Mouse (Mus musculus): ENCODE data around the gene Akr1b8. TPM values are rescaled to one million over a fixed set of nuclear protein-coding genes. Genes with fewer than 3 reads are reported as not detected.
"Not testable (repeated sequence)": the region's sequence is repeated elsewhere in the genome, so short reads cannot be mapped to it uniquely, and the experiment has no call there.

Gene Akr1b8
- polyA plus RNA-seq, 1 experiment from 2014 or later, result 4.8 TPM

- H3K9me3 ChIP-seq, result no peaks in the 10 kb centered on the region
- peak; percentile 73 for ATAC-seq
- H3K27ac ChIP-seq, result peak within 1 kb of the TSS; percentile 77
- H3K36me3 ChIP-seq, result no peaks in the 10 kb centered on the region
- H3K4me3 ChIP-seq (replicated peaks), result peak within 1 kb of the TSS; percentile 52
- peak within 1 kb of the TSS; percentile 82 for H3K4me2 ChIP-seq (replicated peaks)
- no peaks in the 10 kb centered on the region for H3K27me3 ChIP-seq (replicated peaks)
- peak within 1 kb of the TSS; percentile 43 for H3K9ac ChIP-seq
- 1% methylated on average over 17 of the region's 17 CpGs for WGBS
- peaks cover 7% of the 10 kb centered on the region for H3K4me1 ChIP-seq (replicated peaks)
Measured at GRCm38 (mm10) chr6:34384110-34384661, 30.3 kb downstream of the Akr1b8 start, which contains the start of gene Akr1b10. TSS of gene Akr1b10 (plus strand) at chr6:34384218.

- WGBS, result 3% methylated on average over 13 of the region's 13 CpGs
- ATAC-seq, result peak; percentile 88
Measured at GRCm38 (mm10) chr6:34384701-34385370, 30.9 kb downstream of the Akr1b8 start.

GRCm38 (mm10) chr6:34388420-34389156, 34.7 kb downstream of the Akr1b8 start:
- H3K36me3 ChIP-seq, result 0 out of 2 replicates have a peak, but pooled peaks cover 3% of the 10 kb centered on the region
- H3K9ac ChIP-seq, result no peak overlapping the region
- no peak overlapping the region for H3K27ac ChIP-seq
- no peak overlapping the region for H3K4me3 ChIP-seq (replicated peaks)
- H3K9me3 ChIP-seq, result no peaks in the 10 kb centered on the region
- ATAC-seq, result no peak
- no peak overlapping the region for H3K4me2 ChIP-seq (replicated peaks)
- no peaks in the 10 kb centered on the region for H3K27me3 ChIP-seq (replicated peaks)
- peaks cover 4% of the 10 kb centered on the region for H3K4me1 ChIP-seq (replicated peaks)
- WGBS, result 78% methylated on average over 4 of the region's 4 CpGs

More at GRCm38 (mm10) chr6:34384701-34385370, 30.9 kb downstream of the Akr1b8 start:
- Histone ChIP-seq H3K4me2 (replicated peaks) (peak overlapping the region; percentile 82), H3K27ac (peak overlapping the region; percentile 77), H3K27me3 (replicated peaks) (no peaks in the 10 kb centered on the region), H3K9ac (peak overlapping the region; percentile 43), H3K4me1 (replicated peaks) (peaks cover 7% of the 10 kb centered on the region), H3K36me3 (no peaks in the 10 kb centered on the region), H3K9me3 (no peaks in the 10 kb centered on the region), H3K4me3 (replicated peaks) (peak overlapping the region; percentile 52)

GRCm38 (mm10) chr6:34395897-34396296, 42.0 kb downstream of the Akr1b8 start:
- Histone ChIP-seq H3K4me3 (replicated peaks) (no peak overlapping the region), H3K4me2 (replicated peaks) (no peak overlapping the region), H3K4me1 (replicated peaks) (no peaks in the 10 kb centered on the region), H3K9me3 (no peaks in the 10 kb centered on the region), H3K9ac (no peak overlapping the region), H3K27ac (no peak overlapping the region), H3K36me3 (0 out of 2 replicates have a peak, but pooled peaks cover 3% of the 10 kb centered on the region), H3K27me3 (replicated peaks) (no peaks in the 10 kb centered on the region)
- 74% methylated on average over 5 of the region's 5 CpGs for WGBS
- no peak for ATAC-seq

- Histone ChIP-seq H3K4me3 (replicated peaks) (no peak overlapping the region), H3K27me3 (replicated peaks) (no peaks in the 10 kb centered on the region), H3K9me3 (no peaks in the 10 kb centered on the region), H3K27ac (no peak overlapping the region), H3K9ac (no peak overlapping the region), H3K4me1 (replicated peaks) (no peaks in the 10 kb centered on the region), H3K36me3 (no peaks in the 10 kb centered on the region), H3K4me2 (replicated peaks) (no peak overlapping the region)
- ATAC-seq, result no peak
- whole genome bisulfite sequencing, result 87% methylated on average over 6 of the region's 6 CpGs
Measured at GRCm38 (mm10) chr6:34398431-34398830, 44.5 kb downstream of the Akr1b8 start.

- H3K9me3 ChIP-seq, result no peaks in the 10 kb centered on the region
- H3K9ac ChIP-seq, result no peak overlapping the region
- no peak for ATAC-seq
- H3K4me1 ChIP-seq (replicated peaks), result no peaks in the 10 kb centered on the region
- H3K4me3 ChIP-seq (replicated peaks), result no peak overlapping the region
- H3K27me3 ChIP-seq (replicated peaks), result no peaks in the 10 kb centered on the region
- no peaks in the 10 kb centered on the region for H3K36me3 ChIP-seq
- H3K4me2 ChIP-seq (replicated peaks), result no peak overlapping the region
- no peak overlapping the region for H3K27ac ChIP-seq
- WGBS, result 84% methylated on average over 13 of the region's 13 CpGs
Measured at GRCm38 (mm10) chr6:34399606-34400220, 45.8 kb downstream of the Akr1b8 start.

- H3K36me3 ChIP-seq, result no peaks in the 10 kb centered on the region
- H3K4me2 ChIP-seq (replicated peaks), result no peak overlapping the region
- 82% methylated on average over 2 of the region's 2 CpGs for WGBS
- H3K9me3 ChIP-seq, result no peaks in the 10 kb centered on the region
- no peak overlapping the region for H3K9ac ChIP-seq
- no peak overlapping the region for H3K27ac ChIP-seq
- no peak for ATAC-seq
- H3K4me1 ChIP-seq (replicated peaks), result no peaks in the 10 kb centered on the region
- no peak overlapping the region for H3K4me3 ChIP-seq (replicated peaks)
- no peaks in the 10 kb centered on the region for H3K27me3 ChIP-seq (replicated peaks)
Measured at GRCm38 (mm10) chr6:34400696-34401095, 46.8 kb downstream of the Akr1b8 start.

GRCm38 (mm10) chr6:34406746-34407145, 52.8 kb downstream of the Akr1b8 start:
- no peak overlapping the region for H3K4me3 ChIP-seq (replicated peaks)
- 90% methylated on average over 4 of the region's 4 CpGs for WGBS
- ATAC-seq, result no peak
- H3K27me3 ChIP-seq (replicated peaks), result no peaks in the 10 kb centered on the region
- H3K4me1 ChIP-seq (replicated peaks), result no peaks in the 10 kb centered on the region
- H3K4me2 ChIP-seq (replicated peaks), result no peak overlapping the region
- H3K9me3 ChIP-seq, result no peaks in the 10 kb centered on the region
- H3K36me3 ChIP-seq, result no peaks in the 10 kb centered on the region
- H3K27ac ChIP-seq, result no peak overlapping the region
- H3K9ac ChIP-seq, result no peak overlapping the region

GRCm38 (mm10) chr6:34407403-34407802, 53.5 kb downstream of the Akr1b8 start:
- WGBS, result 73% methylated on average over 10 of the region's 10 CpGs
- Histone ChIP-seq H3K4me3 (replicated peaks) (no peak overlapping the region), H3K9me3 (no peaks in the 10 kb centered on the region), H3K4me1 (replicated peaks) (no peaks in the 10 kb centered on the region), H3K36me3 (no peaks in the 10 kb centered on the region), H3K27ac (no peak overlapping the region), H3K27me3 (replicated peaks) (no peaks in the 10 kb centered on the region), H3K4me2 (replicated peaks) (no peak overlapping the region), H3K9ac (no peak overlapping the region)
- no peak for ATAC-seq

- H3K36me3 ChIP-seq, result no peaks in the 10 kb centered on the region
- H3K4me3 ChIP-seq (replicated peaks), result no peak within 1 kb of the TSS
- no peak within 1 kb of the TSS for H3K4me2 ChIP-seq (replicated peaks)
- no peak for ATAC-seq
- no peak within 1 kb of the TSS for H3K27ac ChIP-seq
- WGBS, result 48% methylated on average over 6 of the region's 6 CpGs
- no peak within 1 kb of the TSS for H3K9ac ChIP-seq
- H3K9me3 ChIP-seq, result no peaks in the 10 kb centered on the region
- no peaks in the 10 kb centered on the region for H3K4me1 ChIP-seq (replicated peaks)
- no peaks in the 10 kb centered on the region for H3K27me3 ChIP-seq (replicated peaks)
Measured at GRCm38 (mm10) chr6:34412023-34412422, 58.1 kb downstream of the Akr1b8 start, which contains the start of gene Akr1b7. TSS of gene Akr1b7 (plus strand) at chr6:34412334.

- no peaks in the 10 kb centered on the region for H3K36me3 ChIP-seq
- no peaks in the 10 kb centered on the region for H3K4me1 ChIP-seq (replicated peaks)
- no peaks in the 10 kb centered on the region for H3K9me3 ChIP-seq
- ATAC-seq, result no peak
- H3K9ac ChIP-seq, result no peak overlapping the region
- no peak overlapping the region for H3K4me2 ChIP-seq (replicated peaks)
- 77% methylated on average over 1 of the region's 1 CpGs for WGBS
- H3K27ac ChIP-seq, result no peak overlapping the region
- no peak overlapping the region for H3K4me3 ChIP-seq (replicated peaks)
- H3K27me3 ChIP-seq (replicated peaks), result no peaks in the 10 kb centered on the region
Measured at GRCm38 (mm10) chr6:34412688-34413087, 58.8 kb downstream of the Akr1b8 start.

GRCm38 (mm10) chr6:34413386-34413785, 59.5 kb downstream of the Akr1b8 start:
- not testable (repeated sequence) for H3K9me3 ChIP-seq; H3K4me2 ChIP-seq (replicated peaks); ATAC-seq; H3K9ac ChIP-seq; H3K4me3 ChIP-seq (replicated peaks); H3K27me3 ChIP-seq (replicated peaks); H3K36me3 ChIP-seq; H3K27ac ChIP-seq; H3K4me1 ChIP-seq (replicated peaks)
- 25% methylated on average over 1 of the region's 1 CpGs for WGBS
